Mouse (Mus musculus) gastrocnemius, postnatal 10 days (tissue): ENCODE measurements around the gene Lman2. TPM values are rescaled to one million over a fixed set of nuclear protein-coding genes. Genes with fewer than 3 reads are reported as not detected.

Source experiments
- DNase-seq: peaks from one replicate; pipeline ENCODE4 v3.0.0; 2021; ENCODE audit warnings: mixed read lengths
- long read RNA-seq, 2 experiments: library from polyadenylated mRNA; stranded (forward); transcript quantifications; one replicate each; pipeline ENCODE4 v2.0.0; 2021
- total RNA-seq, 2 experiments: library from RNA; stranded (reverse); gene quantifications; 2 replicates each; pipeline ENCODE4 v1.2.3; 2021

Gene Lman2
- total RNA-seq: 10 to 100 TPM; 37.0 to 45.1 TPM
- long read RNA-seq, experiment 1, full-length matches to known transcripts: 131 of 145 reads
- long read RNA-seq, experiment 1, partial matches to known transcripts: 8 of 145 reads
- long read RNA-seq, experiment 1, other reads (novel, unspliced or antisense): 6 of 145 reads
- long read RNA-seq, experiment 2, full-length matches to known transcripts: 117 of 126 reads
- long read RNA-seq, experiment 2, partial matches to known transcripts: 5 of 126 reads
- long read RNA-seq, experiment 2, other reads (novel, unspliced or antisense): 4 of 126 reads

DNA sequence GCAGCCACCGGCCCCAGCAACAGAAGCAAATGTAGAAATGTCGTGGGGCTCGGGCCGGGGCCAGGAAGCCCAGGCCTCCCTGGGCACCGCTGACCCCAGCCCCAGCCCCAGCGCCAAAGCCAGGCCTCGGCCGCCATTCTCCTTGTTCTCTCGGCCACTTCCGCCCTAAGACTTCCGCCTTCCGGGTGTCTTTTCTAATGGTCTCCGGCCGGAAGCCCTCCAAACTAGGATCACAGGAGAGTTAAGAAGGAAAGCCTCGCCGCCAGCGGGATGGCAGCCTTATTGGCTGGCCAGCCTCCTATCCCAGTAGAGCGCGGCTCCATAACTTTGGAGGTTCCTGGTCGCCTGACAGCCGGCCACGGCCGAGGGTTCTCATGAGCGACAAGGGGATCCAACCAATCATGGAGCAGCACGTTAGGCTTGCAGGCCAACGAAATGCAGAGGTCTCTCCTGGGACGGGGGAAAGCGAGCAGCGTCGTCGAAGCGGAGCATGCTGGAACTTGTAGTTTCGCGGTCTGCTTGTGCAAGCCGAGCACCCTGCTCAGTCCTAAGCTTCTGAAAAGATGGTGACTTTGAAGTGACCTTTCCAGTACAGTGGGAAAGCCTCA is at the start of gene Lman2:
Gene Lman2, minus strand, starts transcription at position 331 of the 608 bp plus-strand sequence.
- DNase-seq: peak; percentile 90

DNA sequence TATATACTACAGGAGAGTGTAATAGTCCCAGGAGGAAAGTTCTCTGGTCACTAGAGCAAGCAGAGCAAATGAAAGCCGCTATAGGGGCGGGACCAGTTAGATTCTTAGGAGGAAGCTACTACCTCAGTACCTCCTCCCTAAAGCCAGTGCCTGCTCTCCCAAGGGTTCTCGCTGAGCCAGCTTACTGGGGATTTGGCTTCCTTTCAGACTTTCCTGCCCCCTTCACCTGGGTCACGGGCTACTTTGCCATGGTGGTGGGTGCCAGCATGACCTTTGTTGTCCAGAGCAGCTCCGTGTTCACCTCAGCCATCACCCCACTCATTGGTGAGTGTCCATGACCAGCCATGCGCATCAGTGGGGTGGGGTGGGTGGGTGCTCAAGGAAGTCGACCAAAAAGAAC is 49.2 kb upstream of the Lman2 start:
- DNase-seq: no peak

DNA sequence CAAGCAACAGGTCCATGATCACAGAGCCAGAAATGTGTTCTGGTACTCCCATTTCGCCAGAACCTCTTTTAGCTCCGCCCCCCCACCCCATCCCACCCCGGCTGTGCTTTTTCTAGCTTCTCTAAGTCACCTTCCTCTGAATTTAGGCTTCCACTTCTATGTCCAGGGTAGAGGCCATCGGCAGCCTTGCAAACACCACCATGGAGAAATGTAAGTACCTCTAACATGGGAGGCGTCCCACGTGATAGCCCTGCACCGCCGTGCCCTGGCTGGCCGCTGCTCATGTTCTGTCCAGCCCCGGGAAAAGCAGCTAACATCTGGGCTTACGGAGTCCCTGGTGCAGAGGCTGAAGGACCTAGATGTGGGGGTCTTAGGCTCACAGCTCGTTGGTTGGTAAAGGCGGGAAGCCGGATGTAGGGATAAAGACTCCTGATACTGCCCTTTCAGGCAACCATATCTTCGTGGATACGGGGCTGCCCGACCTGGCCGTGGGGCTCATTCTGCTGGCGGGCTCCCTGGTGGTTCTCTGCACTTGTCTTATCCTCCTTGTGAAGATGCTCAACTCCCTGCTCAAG is 46.0 kb upstream of the Lman2 start:
- DNase-seq: no peak

DNA sequence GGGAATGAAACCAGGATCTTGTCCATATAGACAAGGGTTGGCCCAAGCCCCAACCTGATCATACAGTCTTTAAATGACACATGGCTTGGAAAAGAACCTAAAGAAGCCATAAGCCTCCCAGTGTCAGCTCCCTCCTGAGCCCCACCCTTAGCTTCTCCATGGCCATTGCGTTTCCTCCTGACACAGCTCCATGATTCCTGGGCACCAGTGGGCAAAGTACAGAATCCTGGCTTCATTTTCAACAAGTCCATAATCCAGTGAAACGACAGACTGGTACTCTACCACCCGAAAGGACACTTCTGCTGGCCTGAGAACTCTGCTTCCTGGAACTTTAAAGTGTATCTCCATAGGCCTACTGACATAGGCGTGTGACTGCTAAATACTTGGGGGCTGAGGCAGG is 44.8 kb upstream of the Lman2 start:
- no peak for DNase-seq

DNA sequence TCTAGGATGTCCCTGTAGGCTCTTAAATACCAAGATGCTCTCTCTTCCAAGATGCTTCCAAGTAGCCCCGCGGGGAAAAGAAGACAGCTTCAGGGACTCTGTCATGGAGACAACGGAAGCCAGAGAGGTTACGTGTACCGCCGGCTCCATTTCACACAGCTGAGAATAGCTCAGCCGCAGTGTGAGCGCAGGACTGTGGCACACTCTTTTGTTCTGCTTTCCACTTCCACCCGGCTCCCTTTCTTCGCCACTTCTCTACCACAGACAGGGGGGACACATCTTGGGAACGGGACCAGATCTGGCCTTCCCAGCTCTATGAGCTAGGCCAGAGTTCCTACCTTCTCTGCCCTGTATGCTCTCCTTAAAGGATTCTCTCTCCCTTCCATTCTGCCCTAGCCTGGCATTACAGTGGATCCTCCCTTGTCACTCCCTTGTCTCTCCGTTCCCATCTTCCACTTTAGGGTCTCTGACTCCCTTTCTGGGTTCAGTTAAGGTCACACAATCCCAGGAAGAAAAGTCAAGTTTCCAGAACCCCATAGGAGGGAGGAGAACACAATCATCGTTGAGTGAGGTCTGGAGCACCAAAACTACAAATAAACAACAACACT is 43.3 kb upstream of the Lman2 start:
- DNase-seq: no peak

DNA sequence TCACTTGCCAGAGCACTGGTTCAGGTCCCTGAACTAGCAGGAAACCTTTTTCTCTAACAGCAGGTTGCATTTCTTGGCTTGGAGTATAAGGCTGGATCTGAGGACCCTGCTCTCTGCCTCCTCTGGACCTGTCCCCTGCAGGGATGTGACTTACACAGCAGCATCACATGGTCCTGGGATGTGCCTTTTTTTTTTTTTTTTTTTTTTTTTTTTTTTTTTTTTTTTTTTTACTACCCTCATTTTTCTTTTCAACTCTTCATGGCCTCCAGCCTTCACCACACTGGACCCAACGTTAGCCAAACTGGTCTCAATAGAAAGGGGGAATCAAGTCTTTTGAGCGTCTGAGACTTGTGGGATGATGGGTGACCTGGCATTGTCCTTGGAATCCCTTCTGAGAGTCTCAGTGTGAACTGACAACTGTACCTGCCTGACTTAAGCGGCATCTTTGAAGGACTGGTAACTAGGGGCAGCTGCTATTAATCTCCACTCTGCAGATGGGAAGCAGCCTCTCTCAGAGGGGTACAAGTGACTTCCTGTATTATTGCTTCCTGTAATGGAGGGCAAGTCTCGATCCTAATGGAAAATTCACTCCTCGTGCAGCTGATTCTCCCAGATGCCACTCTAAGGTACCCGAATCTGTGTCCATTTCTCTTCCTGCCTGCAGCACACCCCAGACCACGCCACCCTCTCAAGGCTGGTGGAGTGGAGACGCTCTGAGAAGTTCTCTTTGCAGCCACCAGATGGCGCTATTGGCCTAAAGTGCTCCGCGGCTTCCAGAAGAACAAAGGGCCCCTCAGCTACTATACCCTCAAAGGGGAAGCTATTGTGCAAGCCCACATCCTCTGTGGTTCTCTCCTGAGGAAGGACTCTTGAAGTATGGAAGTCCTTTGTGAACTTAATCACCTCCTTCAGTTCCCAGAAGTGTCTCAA is 42.5 kb upstream of the Lman2 start:
- DNase-seq: peak; percentile 78

DNA sequence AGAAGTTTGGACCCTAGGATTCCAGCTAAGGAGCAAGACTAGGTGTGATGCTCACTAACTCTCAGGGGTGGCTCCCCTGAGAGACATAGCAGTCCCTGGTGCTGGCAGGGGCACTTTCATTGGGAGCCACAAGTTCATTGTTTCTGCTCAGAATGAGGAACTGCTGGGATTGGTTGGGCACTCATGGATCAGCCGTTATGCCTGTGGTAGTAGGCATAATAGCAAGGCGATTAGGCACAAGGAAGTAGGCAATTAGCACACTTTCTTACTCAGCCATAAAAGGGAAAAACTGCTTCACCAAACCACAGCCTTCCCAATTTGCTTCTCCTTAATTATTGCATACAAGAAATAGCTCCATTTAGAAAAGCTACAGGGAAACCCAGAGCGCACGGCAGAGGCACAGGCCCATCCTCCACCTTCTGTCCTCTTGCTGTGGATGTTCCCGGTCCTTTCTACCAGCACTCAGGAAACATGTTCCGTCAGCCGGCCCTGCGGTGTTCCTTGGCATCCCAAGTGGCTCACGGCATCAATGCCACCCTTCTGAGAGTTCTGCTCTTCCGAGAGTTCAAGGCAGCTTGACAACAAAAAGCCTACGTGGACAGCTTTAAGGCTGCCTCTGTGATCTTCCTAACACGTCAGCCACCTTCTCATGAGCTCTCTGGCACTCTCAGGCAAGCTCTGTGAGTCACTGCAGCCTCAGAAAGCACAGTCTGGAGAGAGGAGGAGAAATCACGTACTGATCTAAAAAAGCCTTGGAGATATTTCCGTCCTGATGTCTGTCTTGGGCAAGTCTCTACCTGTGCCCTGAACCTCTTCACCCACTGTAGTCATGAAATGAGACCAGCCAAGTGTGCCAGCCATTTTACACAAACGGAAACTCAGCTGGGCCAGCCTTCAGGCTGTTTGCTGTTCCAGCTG is 41.6 kb upstream of the Lman2 start:
- no peak for DNase-seq

DNA sequence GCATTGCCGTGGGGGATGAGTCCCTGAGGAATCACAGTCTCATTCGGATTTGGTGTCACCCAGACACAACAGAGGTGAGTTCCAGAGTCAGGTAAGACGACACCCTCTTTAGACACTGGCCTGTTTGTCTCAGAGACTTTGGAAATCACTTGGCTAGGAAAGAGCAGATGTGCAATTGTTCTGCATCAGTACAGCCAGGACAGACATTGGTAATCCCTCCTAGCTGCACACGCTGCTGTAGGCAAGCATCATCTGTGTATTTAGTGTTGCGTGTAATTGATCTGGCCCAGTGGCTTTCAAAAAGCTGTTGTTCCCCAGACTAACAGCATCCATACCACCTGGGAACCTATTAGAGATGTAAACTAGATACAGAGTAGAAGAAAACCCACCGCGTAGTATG is 40.7 kb upstream of the Lman2 start:
- no peak for DNase-seq

DNA sequence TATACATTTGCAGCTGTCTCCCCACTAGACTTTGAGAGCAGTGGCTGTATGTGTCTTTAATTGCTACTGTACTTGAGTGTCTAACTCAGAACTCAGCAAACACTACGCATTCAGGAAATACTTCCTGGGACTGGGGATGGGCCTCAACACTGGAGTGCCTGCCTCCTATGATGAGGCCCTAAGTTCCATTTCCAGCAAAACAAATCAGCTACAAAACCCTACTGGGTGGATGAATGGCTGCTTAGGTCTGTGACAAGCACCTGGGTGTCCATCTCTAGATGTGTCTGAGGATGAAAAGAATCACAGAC is 37.4 kb upstream of the Lman2 start:
- DNase-seq: no peak

DNA sequence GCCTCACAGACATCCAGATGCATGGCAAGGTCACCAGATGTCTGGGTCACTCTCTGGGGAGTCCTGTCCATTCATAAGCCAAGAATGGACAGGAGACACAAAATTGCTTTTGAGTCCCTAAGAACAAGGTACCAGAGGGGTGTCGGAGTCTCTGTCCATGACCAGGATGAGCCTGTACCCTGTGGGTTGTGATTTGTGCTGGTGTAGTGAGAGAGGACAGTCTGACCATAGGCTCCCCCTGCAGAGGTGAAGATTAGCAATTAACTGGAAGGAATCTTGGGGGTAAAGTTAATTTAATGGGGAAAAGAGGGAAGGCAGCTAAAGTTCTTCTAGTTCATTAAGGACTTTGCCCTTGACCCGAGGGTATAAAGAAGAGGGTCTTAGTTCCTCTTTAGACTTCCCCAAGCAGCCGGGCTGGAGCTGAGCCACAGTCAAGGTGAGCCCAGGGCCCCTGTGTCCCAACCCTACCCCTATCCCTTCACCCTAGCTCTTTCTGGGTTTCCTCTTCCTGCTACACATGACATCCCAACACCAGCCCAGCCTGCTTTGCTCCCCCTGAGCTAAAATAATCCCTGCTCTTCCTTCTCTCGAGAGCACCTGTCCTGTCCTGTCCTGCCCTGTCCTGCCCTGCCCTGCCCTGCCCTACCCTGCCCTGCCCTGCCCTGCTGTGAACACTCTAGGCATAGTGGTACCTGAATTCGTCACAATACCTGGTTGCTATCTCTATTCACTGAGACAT is 36.9 kb upstream of the Lman2 start:
- no peak for DNase-seq

DNA sequence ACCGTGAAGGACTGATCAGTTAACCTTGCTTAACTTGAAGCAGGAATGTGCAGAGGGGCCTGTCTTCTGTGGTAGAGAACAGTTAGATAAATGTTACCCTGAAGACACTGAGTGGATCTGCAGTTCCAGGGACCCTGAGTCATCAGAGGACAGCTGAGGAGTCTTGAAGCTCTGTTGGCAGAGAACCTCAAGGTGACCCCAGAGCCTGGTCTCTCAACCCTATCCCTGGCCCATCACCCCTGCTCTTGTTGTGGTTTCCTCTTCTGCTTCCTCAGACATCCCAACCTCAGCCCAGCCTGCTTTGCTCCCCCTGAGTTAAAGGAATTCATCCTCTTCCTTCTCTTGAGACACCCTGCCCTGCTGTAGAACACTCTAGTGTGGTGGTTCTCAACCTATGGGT is 35.5 kb upstream of the Lman2 start, which contains the start of gene Slc34a1:
Gene Slc34a1, plus strand, starts transcription at position 100 of the 400 bp plus-strand sequence.
- DNase-seq: no peak

DNA sequence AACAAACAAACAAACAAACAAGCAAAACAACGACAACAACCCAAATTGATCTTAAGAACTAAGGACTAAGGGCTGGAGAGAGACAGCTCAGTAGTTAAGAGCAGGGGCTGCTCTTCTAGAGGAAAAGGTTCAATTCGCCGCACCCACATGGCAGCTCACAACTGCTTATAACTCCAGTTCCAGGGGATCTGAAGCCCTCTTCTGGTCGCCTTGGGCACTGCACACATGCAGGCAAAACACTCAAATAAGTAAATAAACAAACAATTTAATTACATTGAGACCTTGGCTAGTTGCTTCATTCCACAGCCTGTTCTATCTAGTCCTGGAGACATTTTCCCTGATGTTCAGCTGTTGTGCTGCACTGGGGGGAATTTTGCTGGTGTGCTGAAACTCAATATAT is 30.4 kb upstream of the Lman2 start:
- DNase-seq: no peak

DNA sequence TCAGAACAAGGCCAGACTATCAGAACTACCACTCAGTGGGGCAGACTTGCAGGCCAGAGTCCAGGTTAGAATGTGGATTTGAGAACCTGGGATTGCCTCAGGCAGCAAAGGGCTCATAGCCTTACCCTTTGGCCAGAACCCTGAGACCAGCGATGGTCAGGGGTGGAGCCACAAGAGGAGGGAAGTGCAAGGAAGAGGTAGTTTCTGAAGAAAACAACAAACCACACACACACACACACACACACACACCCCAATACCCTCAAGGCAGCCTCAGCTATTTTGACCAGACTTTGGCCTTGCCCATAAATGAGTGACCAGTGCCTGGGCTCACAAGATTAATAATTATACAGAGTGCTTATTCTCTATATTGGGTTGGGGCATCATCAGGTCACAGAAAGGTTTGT is 29.0 kb upstream of the Lman2 start:
- DNase-seq: no peak

DNA sequence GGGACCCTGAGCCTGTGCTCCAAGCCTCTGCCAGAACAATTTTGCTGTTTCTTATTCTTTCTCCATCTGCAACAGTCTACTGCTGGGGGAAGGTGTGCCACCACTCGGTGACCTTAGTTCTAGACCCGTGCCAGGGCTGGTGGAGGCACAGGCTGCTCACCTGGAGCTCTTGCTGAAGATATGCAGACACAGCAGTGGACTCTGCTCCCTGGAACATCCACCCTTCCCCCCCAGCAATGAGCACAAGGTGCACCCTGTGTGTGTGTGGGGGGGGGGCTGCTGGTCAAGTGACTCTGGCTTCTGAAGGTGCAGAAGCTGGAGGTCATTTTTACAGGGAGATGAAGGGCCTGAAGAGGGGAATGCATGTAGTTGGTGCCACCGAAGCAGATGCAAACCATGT is 28.1 kb upstream of the Lman2 start:
- no peak for DNase-seq

DNA sequence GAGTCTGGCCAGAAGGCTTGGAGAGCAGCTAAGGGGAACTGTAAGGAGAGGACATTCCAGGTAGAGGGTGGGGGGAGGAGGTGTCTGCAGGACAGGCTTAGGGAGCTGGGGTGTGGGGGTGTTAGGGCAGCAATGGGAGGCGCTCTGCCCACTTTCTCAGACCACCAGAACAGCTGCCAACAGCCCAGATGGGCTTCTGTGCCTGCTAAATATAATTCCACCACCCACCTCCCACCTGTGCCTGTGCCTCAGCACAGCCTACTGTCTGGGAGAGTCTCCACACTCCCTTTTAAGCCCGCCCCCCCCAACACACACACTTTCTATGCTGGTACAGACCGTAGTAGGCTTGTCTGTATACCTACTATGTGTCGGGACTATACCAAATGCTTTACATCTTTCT is 19.2 kb upstream of the Lman2 start:
- no peak for DNase-seq

DNA sequence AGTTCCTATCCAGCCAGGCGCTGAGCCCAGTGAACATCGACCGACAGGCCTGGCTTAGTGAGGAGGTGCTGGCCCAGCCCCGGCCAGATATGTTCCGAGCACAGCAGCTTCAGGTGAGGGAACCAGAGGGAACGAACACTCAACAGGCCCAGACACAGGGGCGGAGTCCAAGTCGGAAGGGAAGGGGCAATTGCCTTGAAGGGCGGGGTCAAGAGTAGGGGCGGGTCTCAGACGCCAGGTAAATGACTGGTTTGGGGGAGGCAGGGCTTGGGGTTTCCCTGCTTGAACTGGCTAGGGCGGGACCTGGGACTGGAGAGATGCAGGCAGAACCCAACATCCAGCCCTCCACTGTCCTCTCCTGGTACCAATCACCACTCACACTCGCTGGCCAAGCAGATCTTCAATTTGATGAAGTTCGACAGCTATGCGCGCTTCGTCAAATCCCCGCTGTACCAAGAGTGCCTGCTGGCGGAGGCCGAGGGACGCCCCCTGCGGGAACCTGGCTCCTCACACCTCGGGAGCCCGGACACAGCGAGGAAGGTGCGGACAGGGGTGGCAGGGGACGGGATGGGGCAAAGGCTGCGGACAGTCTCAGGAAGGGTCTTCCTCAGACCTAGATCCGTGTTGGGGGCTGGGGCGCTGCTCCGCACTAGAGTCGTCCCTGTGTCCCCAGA is 16.5 kb upstream of the Lman2 start:
- DNase-seq: no peak

DNA sequence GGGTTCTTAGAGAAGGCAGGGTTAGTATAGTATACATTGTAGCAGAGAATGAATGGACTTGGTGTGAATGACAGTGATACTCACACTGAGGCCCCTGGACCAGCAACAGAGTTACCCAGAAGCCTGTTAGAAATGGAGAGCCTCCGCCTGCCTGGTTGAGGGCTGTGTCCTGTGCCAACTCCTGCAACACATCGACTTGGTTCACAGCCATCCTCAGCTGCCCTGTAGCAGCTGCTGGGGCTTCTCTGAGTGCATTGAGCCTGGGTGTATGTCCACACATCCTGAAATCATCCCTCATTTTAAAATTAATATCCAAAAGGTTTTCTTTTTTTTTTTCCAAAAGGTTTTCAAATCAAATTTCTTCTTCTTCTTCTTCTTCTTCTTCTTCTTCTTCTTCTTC is 13.3 kb upstream of the Lman2 start:
- DNase-seq: no peak

DNA sequence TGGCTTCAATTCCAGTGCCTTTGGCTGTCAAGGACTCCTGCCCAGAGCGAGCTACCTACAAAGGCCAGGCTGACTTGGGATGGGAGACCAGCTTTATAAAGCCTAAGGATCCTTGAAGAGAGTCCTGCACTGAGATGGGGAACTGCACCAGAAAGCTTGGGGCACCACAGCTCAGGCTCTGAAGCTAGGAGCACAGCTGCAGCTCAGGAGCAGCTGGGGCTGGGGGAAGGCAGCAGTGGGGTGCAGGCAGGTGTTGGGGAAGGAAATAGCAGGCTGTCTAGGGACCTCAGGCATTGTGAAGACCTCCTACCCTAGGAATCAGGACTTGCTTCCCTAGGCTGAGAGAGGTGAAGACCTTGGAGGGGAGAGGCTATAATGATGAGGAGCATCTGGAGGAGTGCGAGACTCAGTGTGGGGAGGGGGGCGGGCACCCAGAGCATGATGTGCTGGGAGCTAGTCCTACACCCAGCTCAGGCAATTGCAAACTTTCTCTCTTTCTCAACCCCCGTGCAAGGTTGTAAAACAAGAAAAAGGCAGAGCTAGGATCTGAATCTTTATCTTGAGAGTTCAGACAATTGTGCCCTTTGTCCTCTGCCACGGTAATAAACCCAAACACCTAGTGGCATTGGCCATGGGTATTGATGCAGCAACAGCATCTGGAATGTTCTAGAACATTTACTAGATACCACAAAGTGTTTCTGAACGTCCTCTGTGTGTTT is 11.8 kb upstream of the Lman2 start:
- no peak for DNase-seq

DNA sequence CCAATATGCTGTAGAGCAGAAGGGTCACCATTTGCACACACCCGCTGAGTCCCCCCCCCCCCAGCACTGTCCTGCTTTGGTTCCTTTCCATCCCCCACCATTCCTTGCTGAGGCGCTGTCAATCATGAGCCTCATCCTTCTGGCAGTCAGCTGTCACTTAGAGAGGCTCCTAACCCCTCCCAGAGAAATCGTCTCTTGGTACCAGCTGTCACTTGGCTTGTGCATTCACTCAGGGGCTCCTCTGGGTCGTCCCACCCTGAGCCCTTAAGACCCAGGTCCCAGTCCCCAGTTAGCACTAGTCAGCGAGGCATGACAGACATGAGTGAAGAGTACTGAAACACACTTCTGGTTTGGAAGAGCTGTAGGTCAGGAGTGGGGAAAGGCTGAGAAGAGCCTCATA is 9.2 kb upstream of the Lman2 start:
- no peak for DNase-seq
